Mouse (Mus musculus) cerebellum, postnatal 25 days (tissue): ENCODE measurements around the gene Cbarp.

ENCODE experiments used
- DNase-seq, 2 experiments: peaks; one replicate each; pipeline ENCODE4 v3.0.0; 2021; ENCODE audit warnings: mixed read lengths in 2 of 2

Cbarp gene

DNA sequence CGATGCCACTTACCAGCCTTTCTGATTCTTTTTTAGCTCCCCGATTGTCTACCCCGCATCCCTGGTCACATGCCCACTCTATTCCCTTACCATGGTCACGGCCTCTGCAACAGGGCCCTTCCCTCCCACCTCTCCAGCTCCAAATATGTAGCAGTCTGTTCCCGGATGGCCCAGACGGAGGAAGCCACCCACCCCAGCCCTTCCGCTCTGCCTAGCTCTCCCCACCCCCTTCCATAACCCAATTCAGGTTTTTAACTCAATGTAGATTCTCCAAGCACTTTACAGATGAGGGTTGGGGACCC lies 16.1 kb upstream of the Cbarp start:
- no peak for DNase-seq

DNA sequence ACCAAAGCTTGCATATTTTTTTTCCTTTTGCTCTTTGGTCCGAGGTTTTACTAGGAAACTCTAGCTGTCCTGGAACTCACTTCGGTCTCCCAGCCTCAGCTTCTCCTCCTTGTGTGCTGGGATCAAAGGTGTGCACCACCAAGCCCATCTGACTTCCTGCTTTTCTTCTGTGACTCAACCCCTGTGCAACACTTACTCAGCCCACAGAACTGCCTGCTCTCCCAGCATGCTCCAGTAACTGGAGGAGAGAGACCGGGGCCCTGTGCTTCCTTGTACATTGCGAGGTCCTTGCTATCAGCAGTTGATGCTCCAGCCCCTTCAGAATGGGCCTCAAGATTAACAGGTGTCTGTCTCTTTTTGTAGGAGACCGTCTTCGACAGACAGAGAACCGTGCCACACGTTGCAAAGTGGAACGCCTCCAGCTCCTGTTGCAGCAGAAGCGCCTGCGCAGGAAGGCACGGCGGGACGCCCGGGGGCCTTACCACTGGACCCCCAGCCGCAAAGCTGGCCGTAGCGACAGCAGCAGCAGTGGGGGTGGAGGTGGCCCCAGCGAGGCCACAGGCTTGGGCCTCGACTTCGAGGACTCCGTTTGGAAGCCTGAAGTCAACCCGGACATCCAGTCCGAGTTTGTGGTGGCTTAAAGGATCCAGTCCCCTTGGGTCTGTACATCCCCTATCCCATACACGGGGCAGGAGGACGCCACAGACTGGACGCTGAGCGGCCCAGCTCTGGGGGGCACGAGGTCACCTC lies 15.5 kb upstream of the Cbarp start:
- no peak for DNase-seq

- DNase-seq: peak in 1 of 2 experiments; percentile 40
Measured at GRCm38 (mm10) chr10:80155277-80155676, 14.6 kb upstream of the Cbarp start.

DNA sequence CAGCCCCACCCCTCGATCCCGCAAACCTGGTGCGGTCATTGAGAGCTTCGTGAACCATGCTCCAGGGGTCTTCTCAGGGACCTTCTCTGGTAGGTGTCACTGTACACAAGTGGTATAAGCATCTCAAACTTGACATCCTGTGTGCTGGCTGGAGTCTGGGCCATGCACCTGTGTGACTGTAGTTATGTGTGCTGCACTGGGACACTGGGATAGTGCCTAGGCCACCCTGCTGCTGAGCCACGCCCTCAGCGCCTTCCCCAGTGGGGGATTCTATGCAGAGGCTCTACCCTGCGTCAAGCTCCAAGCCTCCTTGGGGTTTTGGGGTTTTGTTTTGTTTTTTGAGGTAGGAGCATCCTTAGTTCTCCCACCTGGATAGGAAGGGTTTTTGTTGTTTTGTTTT lies 13.7 kb upstream of the Cbarp start:
- no peak for DNase-seq

GRCm38 (mm10) chr10:80153713-80154112 lies 13.1 kb upstream of the Cbarp start:
- no peak for DNase-seq

DNA sequence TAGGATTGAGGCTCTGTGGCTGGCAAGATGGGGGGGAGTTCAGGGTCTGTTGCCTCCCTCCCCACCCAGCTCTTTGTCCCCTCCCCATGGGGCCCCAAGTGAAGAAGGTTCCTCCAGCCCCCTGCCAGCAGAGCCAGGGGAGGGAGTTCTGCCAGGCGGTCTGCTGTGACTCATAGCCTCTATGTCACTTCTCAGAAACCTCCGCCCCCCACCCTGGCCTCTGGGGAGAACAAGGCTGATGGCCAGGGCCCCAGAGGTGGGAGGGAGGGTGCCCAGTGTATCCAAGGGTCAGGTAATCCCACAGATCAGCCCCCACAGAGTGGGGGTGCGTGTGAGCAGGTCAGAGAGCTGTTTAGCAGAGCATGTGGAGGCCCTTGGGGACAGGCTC lies 12.2 kb upstream of the Cbarp start:
- DNase-seq: peak in 1 of 2 experiments; percentile 60

DNA sequence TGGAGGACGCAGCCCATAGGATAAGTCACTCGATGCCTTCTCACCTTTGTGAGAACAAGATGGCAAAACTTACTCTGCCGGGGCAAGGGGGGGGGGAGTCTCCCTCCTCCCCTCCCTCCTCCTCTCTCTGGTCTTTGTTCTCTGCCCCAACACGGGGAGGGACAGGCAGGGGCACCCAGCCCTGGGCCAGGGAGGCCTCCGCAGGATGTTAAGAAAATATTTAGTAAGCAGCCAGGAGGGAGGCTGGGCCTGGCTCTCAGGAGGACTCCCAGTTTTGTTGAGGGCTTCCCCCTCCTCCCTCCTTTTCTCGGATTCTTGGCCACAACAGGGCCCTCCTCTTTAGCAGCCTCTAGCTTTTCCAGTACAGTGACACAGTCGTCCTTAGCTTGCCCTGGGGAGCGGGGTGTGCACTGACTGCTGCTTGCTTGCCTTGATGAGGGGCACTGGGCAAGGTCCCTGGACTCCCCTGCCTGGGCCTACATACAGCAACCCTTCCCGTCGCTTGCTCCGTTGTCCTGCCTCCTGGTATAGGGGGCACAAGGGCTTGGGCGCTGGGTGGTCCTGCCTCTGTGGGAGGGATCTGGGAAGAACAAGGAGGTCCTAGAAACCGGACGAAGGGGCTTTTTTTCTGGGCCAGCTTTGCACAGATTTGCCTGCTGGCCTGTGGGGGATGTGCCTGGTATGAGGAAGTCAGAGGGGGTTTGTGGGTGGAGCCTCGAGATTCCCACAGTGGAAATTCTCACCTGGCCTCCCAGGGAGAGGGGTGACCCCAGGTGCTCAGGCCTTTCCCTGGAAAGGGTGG lies 11.6 kb upstream of the Cbarp start:
- peak in 1 of 2 experiments; percentile 49 for DNase-seq

DNA sequence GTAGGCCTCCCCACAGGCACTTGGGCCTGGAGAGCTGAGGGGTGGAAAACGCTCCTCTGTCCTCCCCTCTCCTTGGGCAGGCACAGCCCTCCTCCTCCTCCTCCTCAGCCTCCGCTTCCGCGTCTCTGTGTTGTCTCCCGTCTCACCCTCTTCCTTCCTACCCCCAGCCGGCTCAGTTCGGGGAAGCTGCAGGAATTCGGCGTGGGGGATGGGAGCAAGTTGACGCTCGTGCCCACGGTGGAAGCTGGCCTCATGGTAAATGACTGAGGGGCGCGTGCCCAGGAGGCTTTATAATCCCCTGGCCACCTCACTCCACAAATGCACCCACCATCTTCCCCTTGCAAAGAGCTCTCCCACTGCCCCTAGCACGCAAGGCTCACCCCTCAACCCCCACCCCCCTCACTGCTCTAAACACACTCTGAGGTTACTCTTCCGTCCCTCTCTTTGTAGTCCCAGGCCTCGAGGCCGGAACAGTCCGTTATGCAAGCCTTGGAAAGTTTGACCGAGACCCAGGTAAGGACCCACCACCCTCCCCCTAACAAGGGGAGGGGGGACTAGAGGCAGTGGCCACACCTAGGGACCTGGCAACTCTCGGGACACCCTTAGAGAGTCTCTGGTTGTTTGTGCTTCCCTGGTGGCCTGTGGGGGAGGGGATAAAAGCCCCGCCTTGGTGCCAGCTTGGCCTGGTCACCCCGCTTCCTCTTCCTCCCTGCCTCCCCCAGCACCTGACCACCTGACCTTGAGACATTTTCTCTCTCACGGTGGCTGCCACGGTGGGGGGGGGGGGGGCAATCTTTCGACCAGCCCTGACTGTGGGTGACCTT lies 10.8 kb upstream of the Cbarp start:
- peak; percentile 68 to 77 for DNase-seq

GRCm38 (mm10) chr10:80150226-80151210 lies 9.9 kb upstream of the Cbarp start:
- DNase-seq: peak; percentile 75 to 80

- DNase-seq: peak; percentile 96 to 98
Measured at GRCm38 (mm10) chr10:80149291-80150225, 8.9 kb upstream of the Cbarp start.

GRCm38 (mm10) chr10:80148610-80149290 lies 8.1 kb upstream of the Cbarp start:
- peak; percentile 96 to 98 for DNase-seq

- DNase-seq: peak; percentile 68 to 81
Measured at GRCm38 (mm10) chr10:80147719-80148601, 7.3 kb upstream of the Cbarp start, which contains the start of gene Midn. TSS of gene Midn (plus strand) at chr10:80148272.

GRCm38 (mm10) chr10:80147146-80147718 lies 6.6 kb upstream of the Cbarp start:
- peak in 1 of 2 experiments; percentile 49 for DNase-seq

DNA sequence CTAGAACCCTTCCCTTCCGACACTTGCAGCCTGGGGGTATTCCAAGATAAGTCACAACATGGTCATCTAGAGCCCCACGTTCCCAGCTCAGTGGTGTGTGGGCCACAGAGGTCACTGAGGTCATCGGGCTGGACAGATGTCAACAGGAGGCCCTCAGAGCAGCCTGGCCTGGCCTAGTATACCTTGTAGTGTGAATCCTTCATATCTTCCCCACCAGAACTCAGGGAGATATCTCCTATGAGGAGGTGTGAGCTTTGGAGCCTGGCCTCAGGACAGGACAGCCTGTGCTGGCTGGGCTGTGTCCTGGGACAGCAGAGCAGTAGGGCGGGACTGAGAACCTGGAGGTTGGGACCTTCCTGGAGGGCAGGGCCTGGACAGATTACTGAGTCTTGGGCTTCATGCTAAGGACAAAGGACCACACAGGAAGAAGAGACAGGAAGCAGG lies 6.0 kb upstream of the Cbarp start:
- DNase-seq: peak in 1 of 2 experiments; percentile 53

DNA sequence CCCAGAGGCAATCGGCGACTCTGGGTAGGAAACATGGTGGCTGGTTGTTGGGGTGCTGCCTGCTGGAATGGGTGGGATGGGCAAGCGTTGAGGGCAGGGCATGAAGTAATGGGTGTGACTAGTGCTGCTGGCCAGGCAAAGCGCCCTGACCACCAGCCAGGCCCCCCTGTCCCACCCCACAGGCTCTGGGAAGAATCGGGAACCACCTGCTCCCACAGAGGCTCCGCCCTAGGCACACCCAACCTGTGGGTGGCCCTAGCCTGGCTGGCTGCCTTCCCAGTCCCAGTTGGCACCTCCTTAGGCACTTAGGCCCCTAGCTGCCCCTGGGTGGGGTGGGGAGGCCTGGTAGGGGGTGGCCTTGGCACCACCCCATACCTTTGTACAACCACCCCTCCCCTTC lies 5.3 kb upstream of the Cbarp start:
- peak in 1 of 2 experiments; percentile 73 for DNase-seq

DNA sequence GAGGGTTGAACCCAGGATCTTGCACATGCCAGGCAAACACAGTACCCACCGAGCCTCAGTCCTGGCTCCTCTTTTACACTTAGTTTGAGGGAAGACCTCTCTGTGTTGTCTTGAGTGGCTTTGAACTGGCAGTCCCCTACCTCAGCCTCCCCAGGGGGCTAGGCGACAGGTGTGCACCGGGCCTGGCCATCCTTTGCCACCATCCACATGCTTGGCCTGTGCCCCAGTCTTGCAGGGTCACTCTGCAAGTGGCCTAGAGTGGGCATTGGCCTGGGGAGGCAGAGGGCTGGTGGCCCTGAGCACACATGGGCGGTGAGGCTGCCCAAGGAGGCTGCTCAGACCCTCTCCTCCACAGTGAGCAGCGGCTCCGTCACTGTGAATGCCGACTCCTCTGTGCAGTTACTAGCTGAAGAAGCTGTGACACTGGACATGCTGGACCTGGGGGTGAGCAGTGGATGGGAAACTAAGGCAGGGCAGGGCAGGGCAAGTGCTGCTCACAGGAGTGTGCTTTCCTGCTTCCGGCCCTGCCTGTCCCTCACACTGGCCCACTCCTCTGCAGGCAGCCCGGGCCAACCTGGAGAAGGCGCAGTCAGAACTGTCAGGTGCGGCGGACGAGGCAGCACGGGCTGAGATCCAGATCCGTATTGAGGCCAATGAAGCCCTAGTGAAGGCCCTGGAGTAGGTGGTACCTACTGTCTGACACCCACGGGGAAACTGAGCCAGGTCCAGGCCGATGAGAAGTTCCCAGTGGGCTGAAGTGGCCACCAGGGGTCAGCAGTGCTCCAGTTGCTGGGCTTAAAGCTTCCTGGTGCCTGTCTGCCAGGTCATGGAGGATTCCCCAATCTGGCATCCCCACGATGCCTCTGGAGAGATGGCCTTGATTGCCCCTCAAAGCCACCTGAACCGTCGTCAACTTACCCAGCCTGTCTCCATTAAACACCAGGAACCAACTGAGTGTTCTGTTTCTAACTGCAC lies 4.5 kb upstream of the Cbarp start:
- DNase-seq: peak; percentile 82 to 89

DNA sequence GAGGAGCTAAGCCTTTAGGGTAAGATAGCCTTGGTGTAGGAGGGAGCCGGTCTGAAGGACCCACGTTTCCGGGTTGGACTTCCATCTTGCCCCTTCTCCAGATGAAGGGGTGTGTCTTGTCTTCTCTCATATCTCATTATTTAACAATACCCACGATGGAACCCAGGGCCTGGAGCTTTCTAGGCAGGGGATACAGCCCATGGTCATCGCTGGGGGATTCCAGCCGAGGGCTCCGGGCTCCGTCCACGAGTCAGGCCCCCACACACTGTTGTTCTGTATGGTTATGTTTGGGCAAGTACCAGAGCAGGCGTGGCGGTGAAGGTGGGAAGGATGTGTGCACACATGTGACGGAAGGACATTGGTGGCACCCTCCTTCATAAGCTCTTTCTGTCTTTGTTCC lies 3.5 kb upstream of the Cbarp start:
- no peak for DNase-seq
